ENCODE assay signal across 1 mouse cellular context in genomic region chr19:46187203-46187602, GRCm38 (mm10).
TF ChIP-seq lines count a peak whose summit lies in the region.

No protein-coding gene starts in this region.

TF ChIP-seq in C2C12, 6 proteins besides CTCF, POLR2A, EP300 and RAD21:
- TF ChIP-seq MYOG (IDR thresholded peaks at IDR 0.05; ENCODE audit: control insufficient read depth, extremely low read depth, insufficient read length) (no peak), MYOD1 (IDR thresholded peaks at IDR 0.05; ENCODE audit: control insufficient read depth, insufficient read length, low read depth) (peak; percentile 67)
